Mouse (Mus musculus) gastrocnemius, adult 18-20 months (tissue): ENCODE measurements around the gene Rxra. TPM values are rescaled to one million over a fixed set of nuclear protein-coding genes. Genes with fewer than 3 reads are reported as not detected.
A peak's percentile ranks its signal among the peaks of the same experiment; 100 is the strongest.

Experiments
- DNase-seq: peaks from one replicate; pipeline ENCODE4 v3.0.0; 2021; ENCODE audit warnings: low spot score
- total RNA-seq, 2 experiments: library from RNA; stranded (reverse); gene quantifications; 2 replicates each; pipeline ENCODE4 v1.2.3; 2021

Gene Rxra
- total RNA-seq, 2 experiments from 2014 or later, result 129 to 134 TPM

GRCm38 (mm10) chr2:27699574-27699973, 23.3 kb downstream of the Rxra start:
- DNase-seq, result peak; percentile 85

GRCm38 (mm10) chr2:27702283-27702682, 26.0 kb downstream of the Rxra start:
- DNase-seq, result no peak

- DNase-seq, result no peak
These were observed 26.8 kb downstream of the Rxra start for GRCm38 (mm10) chr2:27702904-27703666.

- DNase-seq, result peak; percentile 86
These were observed 27.8 kb downstream of the Rxra start for GRCm38 (mm10) chr2:27703852-27704640.

GRCm38 (mm10) chr2:27704641-27705040, 28.4 kb downstream of the Rxra start:
- DNase-seq, result no peak

GRCm38 (mm10) chr2:27710871-27711382, 34.7 kb downstream of the Rxra start:
- no peak for DNase-seq

GRCm38 (mm10) chr2:27712626-27713025, 36.4 kb downstream of the Rxra start:
- DNase-seq, result no peak

GRCm38 (mm10) chr2:27713378-27713777, 37.1 kb downstream of the Rxra start:
- DNase-seq, result no peak

GRCm38 (mm10) chr2:27714131-27714530, 37.9 kb downstream of the Rxra start:
- no peak for DNase-seq

- DNase-seq, result no peak
These were observed 39.0 kb downstream of the Rxra start for GRCm38 (mm10) chr2:27715221-27715620.

- DNase-seq, result no peak
These were observed 40.1 kb downstream of the Rxra start for GRCm38 (mm10) chr2:27716339-27716738.

GRCm38 (mm10) chr2:27718191-27718590, 42.0 kb downstream of the Rxra start:
- DNase-seq, result peak; percentile 78

GRCm38 (mm10) chr2:27719601-27720000, 43.4 kb downstream of the Rxra start:
- no peak for DNase-seq

- no peak for DNase-seq
These were observed 45.4 kb downstream of the Rxra start for GRCm38 (mm10) chr2:27721611-27722010.

- DNase-seq, result no peak
These were observed 48.6 kb downstream of the Rxra start for GRCm38 (mm10) chr2:27724729-27725316.

GRCm38 (mm10) chr2:27727994-27728854, 52.0 kb downstream of the Rxra start:
- no peak for DNase-seq

- DNase-seq, result no peak
These were observed 52.8 kb downstream of the Rxra start for GRCm38 (mm10) chr2:27729009-27729408.

- DNase-seq, result peak; percentile 73
These were observed 54.0 kb downstream of the Rxra start for GRCm38 (mm10) chr2:27730002-27730905.

GRCm38 (mm10) chr2:27733021-27733420, 56.8 kb downstream of the Rxra start:
- DNase-seq, result no peak

GRCm38 (mm10) chr2:27734328-27734727, 58.1 kb downstream of the Rxra start:
- DNase-seq, result no peak
